Comparison of ENCODE assay signal across 13 mouse cellular contexts in the genomic region with DNA sequence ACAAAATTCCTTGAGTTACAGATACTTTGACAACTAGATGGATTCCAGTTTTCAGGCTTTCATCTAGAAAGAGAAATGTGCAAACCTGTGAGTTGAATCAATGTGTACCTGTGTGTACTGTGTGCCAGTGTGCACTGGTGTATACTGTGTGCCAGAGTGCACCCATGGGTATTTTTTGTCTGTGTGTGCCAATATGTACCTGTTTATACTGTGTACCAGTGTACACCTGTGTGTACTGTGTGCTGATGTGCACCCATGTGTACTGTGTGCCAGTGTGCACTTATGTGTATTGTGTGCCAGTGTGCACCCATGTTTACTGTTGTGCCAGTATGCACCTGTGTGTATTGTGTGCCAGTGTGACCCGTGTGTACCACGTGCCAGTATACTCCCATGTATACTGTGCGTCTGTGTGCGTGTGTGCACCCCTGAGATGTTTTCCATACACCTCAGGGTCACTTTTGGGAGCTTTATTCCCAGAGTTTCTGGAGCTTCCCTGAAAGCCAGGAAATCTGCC.
"Had no signal": no experiment of that assay in that cellular context is flagged by ENCODE, and none has a peak within 500 bp of the region (broad histone marks: within the 10 kb centered on the region; RNA-seq: fewer than 3 reads in every experiment).

No protein-coding gene starts in this region.

- H3K9ac ChIP-seq: kidney, embryonic 15.5 days; liver, embryonic 15.5 days; midbrain, embryonic 15.5 days had no signal

- H3K27me3 ChIP-seq: kidney, embryonic 15.5 days; liver, embryonic 15.5 days; midbrain, embryonic 15.5 days had no signal

- ATAC-seq: lung, postnatal 0 days; midbrain, embryonic 15.5 days had no signal

- H3K9me3 ChIP-seq: kidney, embryonic 15.5 days; liver, embryonic 15.5 days; midbrain, embryonic 15.5 days had no signal

- H3K4me1 ChIP-seq: midbrain, embryonic 15.5 days had no signal

- H3K27ac ChIP-seq: kidney, embryonic 15.5 days; liver, embryonic 15.5 days; midbrain, embryonic 15.5 days had no signal

- DNase-seq: kidney, adult 2 months; kidney, postnatal 36 days; layer of hippocampus, adult 9-11 months; layer of hippocampus, postnatal 36 days; lung, adult 2 months; lung, postnatal 36 days; right cerebral cortex, postnatal 14 days; thymus, postnatal 4 days had no signal

- H3K4me3 ChIP-seq: kidney, embryonic 15.5 days; liver, embryonic 15.5 days; midbrain, embryonic 15.5 days had no signal

- H3K4me2 ChIP-seq: kidney, embryonic 15.5 days; liver, embryonic 11.5 days; liver, embryonic 15.5 days; midbrain, embryonic 15.5 days had no signal

- H3K36me3 ChIP-seq: kidney, embryonic 15.5 days; liver, embryonic 15.5 days; midbrain, embryonic 15.5 days had no signal
